Mouse (Mus musculus) ES-CJ7 (cell line): ENCODE results near the gene Ccdc194.

Experiments used
- DNase-seq: peaks from one replicate; pipeline ENCODE4 v3.0.0; 2011; ENCODE audit warnings: low read depth, low spot score

The Ccdc194 gene

DNA sequence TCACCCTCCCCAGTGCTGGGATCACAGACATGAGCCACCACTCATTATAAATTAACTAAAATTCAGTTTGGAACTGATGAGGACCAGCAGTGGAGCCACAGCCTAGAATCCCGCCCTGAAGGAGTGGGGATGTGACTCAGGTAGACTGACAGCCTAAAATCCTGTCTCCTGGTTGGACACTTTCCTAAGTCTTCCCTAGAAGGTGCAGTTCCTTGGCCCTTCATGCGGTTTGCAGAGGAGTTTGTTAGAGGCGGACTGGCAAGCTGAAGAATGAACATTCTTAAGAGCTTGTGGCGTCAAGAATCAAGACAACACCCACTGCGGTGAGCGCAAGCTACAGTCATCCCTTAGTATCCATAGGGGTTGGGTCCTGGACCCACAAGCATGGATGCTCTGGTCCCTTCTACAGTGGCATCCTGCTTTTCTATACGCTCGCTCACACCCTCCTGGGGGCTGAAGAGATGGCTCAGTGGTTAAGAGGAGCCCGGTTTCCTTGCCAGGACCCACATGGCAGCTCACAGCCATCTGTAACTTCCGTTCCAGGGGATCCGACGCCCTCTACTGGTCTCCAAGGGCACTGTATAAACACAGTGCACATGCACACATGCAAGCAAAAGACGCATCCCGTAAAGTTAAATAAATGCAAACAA lies 48.2 kb downstream of the Ccdc194 start:
- DNase-seq: peak; percentile 88

DNA sequence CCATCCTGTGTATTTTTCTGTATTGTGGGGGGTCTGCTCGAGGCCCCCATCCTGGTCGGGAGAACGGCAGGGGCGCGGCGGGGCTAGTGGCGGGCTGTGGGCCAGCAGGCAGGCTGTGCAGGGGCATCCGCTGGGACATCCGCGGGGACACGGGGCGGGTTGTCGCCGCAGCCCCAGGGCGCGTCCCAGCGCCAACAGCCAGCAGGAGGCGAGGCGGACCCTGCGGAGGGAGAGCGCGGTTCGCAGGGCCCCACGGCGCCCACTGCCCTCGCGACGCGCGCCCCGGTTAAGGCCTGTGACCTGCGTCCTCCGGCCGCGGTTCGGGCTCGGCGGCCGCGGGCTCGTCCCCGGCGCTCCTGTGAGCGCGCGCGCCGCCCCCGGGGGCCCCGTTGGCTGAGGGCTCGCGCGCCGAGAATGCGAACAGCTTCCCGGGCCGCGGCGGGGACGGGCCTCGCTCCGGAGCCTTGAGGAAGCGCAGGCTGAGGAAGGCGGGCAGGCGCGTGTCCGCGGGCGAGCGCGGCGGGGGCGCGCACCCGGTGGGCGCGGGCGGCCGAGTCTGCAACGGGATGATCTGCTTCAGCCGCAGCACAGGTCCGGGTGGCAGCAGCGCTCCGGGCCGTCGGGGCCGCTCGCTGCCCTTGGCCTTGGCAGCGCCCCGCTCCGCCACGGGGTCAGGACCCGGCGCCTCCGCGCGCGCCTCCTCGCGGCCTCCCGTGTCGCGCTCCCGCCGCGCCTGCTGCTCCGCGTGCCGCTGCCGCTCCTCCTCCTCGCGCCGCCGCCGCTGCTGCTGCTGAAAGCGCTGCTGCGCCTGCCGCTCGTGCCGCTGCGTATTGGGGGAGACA lies 49.2 kb downstream of the Ccdc194 start:
- DNase-seq: peak; percentile 68

DNA sequence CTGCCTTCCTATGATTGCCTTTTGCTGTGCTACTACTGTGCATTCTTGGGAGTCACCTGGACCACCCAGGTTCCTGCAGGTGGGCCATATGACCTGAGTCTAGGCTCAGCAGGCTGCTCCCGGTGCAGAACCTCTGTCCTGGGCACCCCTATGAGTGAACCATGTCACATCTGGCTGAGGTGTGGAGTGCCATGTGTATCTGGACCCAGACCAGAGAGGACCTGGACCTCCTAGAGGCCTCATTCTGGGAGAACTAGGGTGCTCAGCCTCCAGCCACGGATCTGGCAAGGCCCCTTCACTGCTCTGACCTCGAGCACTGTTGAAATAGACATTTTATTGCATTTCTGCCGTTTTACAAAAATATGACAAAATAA lies 49.8 kb downstream of the Ccdc194 start:
- no peak for DNase-seq

- DNase-seq: no peak
These were observed 50.5 kb downstream of the Ccdc194 start for GRCm38 (mm10) chr8:71474785-71475701.

- DNase-seq: no peak
These were observed 51.2 kb downstream of the Ccdc194 start for GRCm38 (mm10) chr8:71474344-71474743.

DNA sequence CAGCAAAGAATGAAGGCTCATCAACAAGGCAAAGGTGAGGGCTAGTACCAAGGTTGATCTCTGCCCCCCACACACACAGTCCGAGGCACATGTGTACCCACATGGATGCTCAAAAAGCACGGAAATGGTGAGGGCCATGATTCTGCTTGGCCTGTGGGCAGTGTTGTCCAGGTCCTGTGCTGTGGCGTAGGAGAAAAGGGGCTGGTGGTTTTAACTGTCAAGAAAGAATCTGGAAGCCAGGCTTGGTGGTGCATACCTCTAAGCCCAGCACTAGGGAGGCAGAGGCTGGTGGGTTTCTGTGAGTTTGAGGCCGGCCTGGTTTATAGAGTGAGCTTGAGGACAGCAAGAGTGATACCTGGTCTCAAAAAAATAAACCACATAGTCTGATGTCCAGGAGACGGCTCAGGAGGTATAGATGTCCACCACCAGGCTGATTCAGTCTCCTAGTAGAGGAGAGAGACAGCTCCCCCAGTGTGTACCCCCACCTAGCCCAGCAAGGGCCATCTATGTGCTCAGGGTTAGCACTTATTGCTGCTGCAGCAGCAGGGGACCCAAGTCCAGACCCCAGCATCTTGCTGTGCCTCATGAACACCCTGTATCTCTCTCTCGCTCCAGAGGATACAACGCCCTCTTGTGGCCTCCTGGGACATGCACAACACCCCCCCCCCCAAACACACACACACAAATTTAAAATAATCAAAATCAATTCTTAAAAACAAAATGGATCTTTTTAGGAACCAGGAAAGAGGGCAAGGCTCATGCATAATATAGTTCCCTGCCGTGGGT lies 52.7 kb downstream of the Ccdc194 start:
- no peak for DNase-seq

DNA sequence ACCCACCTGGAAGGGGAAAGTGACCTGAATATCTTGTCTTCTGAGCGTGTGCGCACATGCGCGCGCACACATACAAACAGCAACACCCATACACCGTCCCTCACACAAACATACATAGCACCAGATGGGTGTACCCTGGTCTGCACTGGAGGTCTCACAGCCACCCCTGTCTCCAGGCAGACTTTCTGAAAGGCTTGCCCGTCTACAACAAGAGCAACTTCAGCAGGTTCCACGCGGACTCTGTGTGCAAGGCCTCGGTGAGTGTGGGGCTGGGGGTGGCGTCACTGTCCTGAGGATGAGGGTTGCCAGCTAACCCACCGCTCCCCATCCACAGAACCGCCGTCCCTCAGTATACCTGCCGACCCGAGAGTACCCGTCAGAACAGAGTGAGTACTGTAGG lies 53.6 kb downstream of the Ccdc194 start:
- DNase-seq: no peak

DNA sequence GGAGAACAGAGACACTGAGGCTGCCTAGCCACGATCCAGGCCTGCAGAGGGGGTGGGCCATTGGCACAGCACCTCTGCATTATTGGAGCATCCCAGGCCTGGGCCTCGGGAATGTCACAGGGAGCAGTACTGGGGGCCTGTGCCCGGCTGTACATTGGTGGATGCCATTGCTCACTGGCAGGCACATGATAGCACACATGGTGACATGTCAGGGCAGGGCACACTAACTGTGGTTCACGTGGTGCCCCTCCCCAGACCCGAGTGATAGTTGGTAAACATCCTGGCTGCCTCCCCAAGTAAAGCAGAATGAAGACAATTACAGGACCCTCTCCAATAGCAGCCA lies 54.6 kb downstream of the Ccdc194 start:
- no peak for DNase-seq

DNA sequence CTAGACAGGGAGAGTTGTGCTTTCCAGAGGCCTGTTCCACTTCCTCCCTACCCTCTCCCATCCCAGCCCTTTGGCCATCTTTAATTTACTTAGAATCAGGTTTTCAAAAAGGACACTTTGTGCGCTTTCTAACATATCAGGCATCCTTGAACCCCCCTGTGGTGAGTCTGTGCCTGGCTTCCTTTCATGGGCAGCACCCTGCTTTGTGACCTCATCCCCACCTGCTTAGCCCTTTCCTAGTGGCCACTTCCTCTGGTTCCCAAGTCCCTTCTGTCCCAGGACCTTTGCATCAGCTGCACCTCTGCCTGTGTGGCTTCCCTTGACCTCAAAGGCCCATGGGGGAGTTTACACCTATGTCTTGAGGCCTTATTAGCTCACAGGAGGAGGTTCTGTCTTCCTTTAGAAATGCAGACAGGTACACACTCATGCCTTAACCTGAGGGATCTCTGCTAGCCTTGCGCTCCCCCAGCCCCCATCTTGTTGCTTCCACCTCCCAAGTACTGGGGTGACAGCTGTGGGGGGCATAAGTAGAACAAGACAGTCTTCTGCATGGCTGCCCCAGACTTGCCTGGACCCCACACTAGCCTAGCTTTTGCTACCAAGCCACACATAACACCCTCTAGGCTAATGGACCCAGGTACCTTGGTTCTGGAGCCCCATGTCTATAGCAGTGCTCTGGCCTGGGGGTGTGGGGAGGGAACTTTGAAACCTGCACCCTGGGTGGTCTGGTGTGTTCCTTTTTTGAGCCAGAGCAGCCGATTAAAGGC lies 55.2 kb downstream of the Ccdc194 start:
- DNase-seq: no peak
